Mouse (Mus musculus) olfactory bulb, adult 2 months (tissue): Measurements from ENCODE around the gene Cntn5. TPM values are rescaled to one million over a fixed set of nuclear protein-coding genes. Genes with fewer than 3 reads are reported as not detected.
"Not testable (repeated sequence)": the region's sequence is repeated elsewhere in the genome, so short reads cannot be mapped to it uniquely, and the experiment has no call there.

ENCODE experiments used
- H3K27ac ChIP-seq: fragments of 200-500 bp; 2 replicates; pipeline ENCODE4 v1.5.1; 2012; ENCODE audit warnings: low read depth, low read length; ENCODE audit not compliant: insufficient read depth
- H3K4me1 ChIP-seq: fragments of 200-500 bp; 2 replicates; pipeline ENCODE4 v1.6.1; 2012; ENCODE audit warnings: low read length; ENCODE audit not compliant: control insufficient read depth, insufficient read depth
- H3K4me3 ChIP-seq: fragments of 200-500 bp; 2 replicates; pipeline ENCODE4 v1.5.1; 2012; ENCODE audit warnings: mild to moderate bottlenecking, low read depth, low read length, moderate library complexity; ENCODE audit not compliant: insufficient read depth
- CTCF ChIP-seq: fragments of 200-500 bp; IDR thresholded peaks from 2 replicates; pipeline ENCODE4 v1.5.1; 2012; ENCODE audit warnings: low read depth, mild to moderate bottlenecking, low read length, moderate library complexity; ENCODE audit not compliant: insufficient read depth
- POLR2A ChIP-seq: fragments of 200-500 bp; IDR thresholded peaks from 2 replicates; pipeline ENCODE4 v1.6.1; 2012; ENCODE audit warnings: mild to moderate bottlenecking, low read depth, low read length, moderate library complexity; ENCODE audit not compliant: insufficient read depth
- WGBS: fragments of 180-500 bp; shearing (Covaris S2); methylation state at CpG from one replicate; pipeline ENCODE4 v1.1.7; 2018; 5-methylcytosine and 5-hydroxymethylcytosine counted together
- polyA plus RNA-seq: library from polyadenylated mRNA; stranded (reverse); fragments of >200 nt; gene quantifications from 2 replicates; pipeline ENCODE4 v1.2.4, GENCODE M21; 2012; ENCODE audit warnings: low replicate concordance; ENCODE audit not compliant: missing spikeins, insufficient read depth, insufficient read length

The Cntn5 gene
- polyA plus RNA-seq, 1 experiment = not detected

GRCm38 (mm10) chr9:10575346-10576241, 329.0 kb downstream of the Cntn5 start:
- WGBS = 37% methylated on average over 7 of the region's 7 CpGs
- H3K4me3 ChIP-seq = no peak overlapping the region
- TF ChIP-seq POLR2A (no peak), CTCF (no peak)
- no peaks in the 10 kb centered on the region for H3K4me1 ChIP-seq
- no peak overlapping the region for H3K27ac ChIP-seq

GRCm38 (mm10) chr9:10569830-10570229, 334.7 kb downstream of the Cntn5 start:
- no peaks in the 10 kb centered on the region for H3K4me1 ChIP-seq
- H3K27ac ChIP-seq = no peak overlapping the region
- H3K4me3 ChIP-seq = no peak overlapping the region
- TF ChIP-seq CTCF (no peak), POLR2A (no peak)

- H3K4me1 ChIP-seq, H3K27ac ChIP-seq, H3K4me3 ChIP-seq: not testable (repeated sequence)
- 84% methylated on average over 5 of the region's 5 CpGs for WGBS
These were observed 363.7 kb downstream of the Cntn5 start for GRCm38 (mm10) chr9:10540877-10541276.

- Histone ChIP-seq H3K27ac (no peak overlapping the region), H3K4me1 (no peaks in the 10 kb centered on the region), H3K4me3 (no peak overlapping the region)
- 91% methylated on average over 5 of the region's 5 CpGs for WGBS
- TF ChIP-seq POLR2A = no peak
- no peak for TF ChIP-seq CTCF
These were observed 372.3 kb downstream of the Cntn5 start for GRCm38 (mm10) chr9:10532248-10532647.

GRCm38 (mm10) chr9:10531087-10531486, 373.5 kb downstream of the Cntn5 start:
- Histone ChIP-seq H3K4me3 (no peak overlapping the region), H3K4me1 (no peaks in the 10 kb centered on the region), H3K27ac (no peak overlapping the region)
- WGBS = 93% methylated on average over 2 of the region's 2 CpGs
- TF ChIP-seq POLR2A (no peak), CTCF (no peak)

- TF ChIP-seq POLR2A = no peak
- TF ChIP-seq CTCF = no peak
- H3K27ac ChIP-seq = no peak overlapping the region
- 65% methylated on average over 4 of the region's 4 CpGs for WGBS
- H3K4me1 ChIP-seq = no peaks in the 10 kb centered on the region
- H3K4me3 ChIP-seq = no peak overlapping the region
These were observed 375.0 kb downstream of the Cntn5 start for GRCm38 (mm10) chr9:10529528-10529927.

GRCm38 (mm10) chr9:10529113-10529512, 375.5 kb downstream of the Cntn5 start:
- no peak overlapping the region for H3K4me3 ChIP-seq
- no peak overlapping the region for H3K27ac ChIP-seq
- no peaks in the 10 kb centered on the region for H3K4me1 ChIP-seq
- WGBS = 60% methylated on average over 1 of the region's 1 CpGs
- no peak for TF ChIP-seq CTCF
- no peak for TF ChIP-seq POLR2A

- Histone ChIP-seq H3K27ac (no peak overlapping the region), H3K4me3 (no peak overlapping the region), H3K4me1 (no peaks in the 10 kb centered on the region)
- TF ChIP-seq POLR2A (no peak), CTCF (no peak)
- 52% methylated on average over 5 of the region's 5 CpGs for WGBS
These were observed 375.9 kb downstream of the Cntn5 start for GRCm38 (mm10) chr9:10528692-10529091.

- H3K4me1 ChIP-seq = no peaks in the 10 kb centered on the region
- H3K27ac ChIP-seq = no peak overlapping the region
- H3K4me3 ChIP-seq = no peak overlapping the region
- TF ChIP-seq POLR2A (no peak), CTCF (no peak)
- 57% methylated on average over 7 of the region's 7 CpGs for WGBS
These were observed 378.5 kb downstream of the Cntn5 start for GRCm38 (mm10) chr9:10525915-10526667.
